Mouse (Mus musculus): Measurements from ENCODE around the gene Tmem44.
A peak's percentile ranks its signal among the peaks of the same experiment; 100 is the strongest.

Gene Tmem44

DNA sequence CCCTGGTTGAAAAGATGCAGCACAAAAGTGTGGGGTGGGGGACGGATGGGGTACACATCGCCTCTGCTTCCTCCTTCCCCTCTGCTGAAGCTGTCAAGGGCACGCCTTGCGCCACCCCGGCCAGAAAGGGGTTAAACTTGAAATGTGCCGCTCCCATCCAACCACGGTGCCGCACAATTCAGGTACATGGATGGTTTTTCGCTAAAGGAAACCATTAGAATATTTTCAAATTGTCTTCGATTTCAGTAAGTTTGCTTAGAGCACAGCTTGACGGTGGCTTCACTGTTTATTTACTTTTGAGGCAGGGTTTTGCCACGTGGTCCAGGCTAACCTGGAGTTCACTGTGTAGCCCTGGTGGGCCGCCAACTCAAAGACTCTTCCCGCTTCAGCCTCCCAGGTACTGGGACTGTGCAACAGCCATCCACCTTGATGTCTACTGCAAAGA lies at the start of gene Tmem44:
Gene Tmem44, minus strand, starts transcription at position 95 of the 445 bp plus-strand sequence.
- DNase-seq (ENCODE audit: low spot score in 2 of 2): no peak

DNA sequence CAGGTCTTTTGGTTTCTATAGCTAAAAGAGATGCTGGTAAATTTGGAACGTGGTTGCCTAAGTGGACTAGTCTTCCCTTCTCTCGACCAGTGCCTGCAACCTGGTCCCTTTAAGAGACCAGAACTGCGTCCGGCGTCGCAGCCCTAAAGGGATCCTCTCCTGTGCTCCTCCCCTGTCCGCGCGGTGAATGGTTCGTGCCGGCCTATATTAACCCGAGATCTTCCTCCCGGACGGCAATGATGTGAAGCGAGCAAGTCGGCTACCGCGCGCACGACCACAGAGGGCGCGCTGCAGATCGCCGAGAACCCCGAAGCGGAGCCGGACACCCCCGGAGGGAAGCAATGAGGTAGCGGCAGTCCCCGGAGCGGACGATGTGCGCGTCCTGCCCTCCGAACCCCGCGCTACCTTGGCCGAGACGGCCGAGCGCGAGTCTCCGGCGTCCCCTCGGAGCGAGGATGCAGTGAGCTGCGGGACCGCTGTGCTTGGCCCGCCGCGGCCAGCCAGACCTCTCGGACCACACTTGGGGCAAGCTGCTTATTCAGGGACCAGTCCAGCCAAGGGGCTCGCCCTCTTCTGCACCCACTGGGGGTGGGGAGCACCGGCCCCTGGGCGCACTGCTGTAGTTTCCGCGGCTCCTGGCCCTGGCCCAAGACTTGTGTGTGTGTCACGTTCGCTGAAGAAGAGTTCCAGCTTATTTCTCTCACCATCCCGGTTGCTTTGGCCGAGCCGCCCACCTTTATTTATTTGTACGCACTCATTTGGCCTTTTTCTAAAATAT lies 49.0 kb upstream of the Tmem44 start, which contains the start of gene Fam43a:
Gene Fam43a, plus strand, starts transcription at position 233 of the 778 bp plus-strand sequence.
- DNase-seq (ENCODE audit: low spot score in 2 of 2): peak; percentile 87 to 89

DNA sequence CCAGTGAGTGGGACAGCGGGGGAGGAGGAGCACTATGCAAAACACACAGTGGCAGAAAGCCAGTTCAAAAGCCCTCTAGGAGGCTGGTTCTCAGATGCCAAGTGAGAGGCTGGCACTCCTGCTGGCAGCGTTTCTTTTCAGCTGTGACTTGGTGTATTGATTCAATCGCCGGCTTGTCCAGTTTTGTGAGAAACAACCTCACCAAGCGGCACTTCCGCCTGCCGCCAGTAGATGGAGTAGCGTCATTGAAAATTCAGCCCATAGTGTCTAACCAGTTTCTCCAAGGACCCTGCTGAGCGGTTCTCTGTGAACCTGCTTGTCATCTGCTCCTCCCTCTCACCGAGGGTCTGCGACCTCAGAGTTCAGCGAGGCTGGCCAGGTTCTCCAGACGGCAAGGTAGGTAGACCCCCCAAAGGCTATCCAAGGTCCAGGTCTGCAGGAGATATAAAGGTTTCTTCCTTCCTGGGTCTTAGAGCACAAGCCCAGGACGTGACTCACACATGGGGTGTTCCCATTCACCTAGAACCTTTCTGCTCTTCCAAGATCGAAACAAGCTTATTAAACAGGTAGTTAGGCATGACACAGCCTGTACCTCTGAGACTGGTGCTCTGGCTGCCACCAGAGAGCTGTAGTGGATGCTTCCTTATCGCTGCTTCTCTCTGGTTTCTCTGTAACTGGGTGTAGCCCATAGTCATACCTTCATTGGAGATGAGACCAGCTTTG lies 46.5 kb upstream of the Tmem44 start:
- DNase-seq (ENCODE audit: low spot score in 2 of 2): peak; percentile 85 to 95

DNA sequence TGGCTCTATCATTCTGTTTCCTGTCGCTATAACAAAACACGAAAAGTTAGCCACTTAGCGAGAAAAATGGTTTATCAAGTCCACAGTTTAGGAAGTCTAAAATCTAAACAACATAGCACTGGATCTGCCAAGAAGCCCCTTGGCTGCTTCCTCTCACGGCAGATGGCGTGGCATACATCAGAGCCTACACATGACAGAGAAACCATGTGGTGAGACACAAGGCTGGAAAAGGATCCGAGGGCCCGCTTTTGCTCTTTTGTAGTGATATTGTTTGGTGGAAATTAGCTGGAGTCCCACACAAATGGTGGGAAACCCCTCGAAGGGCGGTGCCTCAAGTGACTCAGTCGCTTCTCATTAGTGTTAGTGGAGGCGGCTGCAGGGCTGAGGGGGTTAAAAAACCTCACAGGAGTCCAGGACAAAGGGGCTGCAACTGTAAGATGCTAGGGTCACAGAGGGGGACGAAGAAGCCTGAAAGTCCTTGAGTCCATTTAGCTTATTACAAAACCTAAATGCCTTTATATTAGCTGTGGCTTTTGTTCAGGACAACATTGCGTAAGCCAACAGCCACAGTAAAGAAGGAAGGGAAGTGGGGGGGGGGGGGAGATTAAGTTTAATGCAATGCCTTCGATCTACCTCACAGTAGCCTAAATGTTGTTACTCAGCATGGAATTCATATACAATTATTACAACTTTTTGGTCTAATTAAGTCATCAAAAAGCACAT lies 45.4 kb upstream of the Tmem44 start:
- DNase-seq (ENCODE audit: low spot score in 2 of 2): no peak

DNA sequence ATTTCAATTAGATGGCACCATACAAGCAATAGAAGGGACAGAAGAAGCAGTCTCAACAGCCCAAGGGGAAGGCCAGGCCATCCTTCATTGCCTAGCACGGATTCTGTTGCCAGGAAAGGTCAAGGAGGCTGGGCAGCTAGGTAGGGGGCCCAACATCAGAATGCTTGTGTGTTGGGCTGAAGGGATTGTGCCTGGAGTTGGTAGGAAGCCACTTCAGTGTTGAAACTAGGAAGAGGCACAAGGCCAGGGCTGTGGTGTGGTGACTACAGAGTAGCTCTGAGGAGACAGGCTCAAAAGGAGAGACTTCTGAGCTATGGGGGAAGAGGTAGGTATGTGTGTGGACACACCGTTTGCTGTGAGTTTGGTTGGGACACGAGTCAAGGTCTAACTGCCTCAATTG lies 44.7 kb upstream of the Tmem44 start:
- DNase-seq (ENCODE audit: low spot score in 2 of 2): no peak

DNA sequence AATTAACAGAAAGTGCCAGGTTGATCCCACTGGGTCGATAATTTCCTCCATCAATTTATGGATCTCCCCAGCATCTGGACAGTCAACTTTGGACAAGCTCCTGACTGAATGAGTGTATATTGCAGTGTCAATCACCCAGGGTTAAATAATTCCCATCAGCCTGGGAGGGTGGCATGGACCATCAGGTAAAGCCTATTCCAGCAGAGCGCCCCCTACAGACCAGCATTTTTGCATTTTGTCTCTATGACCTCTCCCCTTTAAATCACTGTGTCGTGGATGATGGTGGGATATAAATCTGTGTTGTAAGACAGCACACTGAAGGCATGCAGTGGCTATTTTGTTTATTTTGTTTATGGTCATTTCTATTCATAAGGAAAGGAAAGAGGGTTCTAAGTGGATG lies 41.3 kb upstream of the Tmem44 start:
- no peak for DNase-seq (ENCODE audit: low spot score in 2 of 2)

DNA sequence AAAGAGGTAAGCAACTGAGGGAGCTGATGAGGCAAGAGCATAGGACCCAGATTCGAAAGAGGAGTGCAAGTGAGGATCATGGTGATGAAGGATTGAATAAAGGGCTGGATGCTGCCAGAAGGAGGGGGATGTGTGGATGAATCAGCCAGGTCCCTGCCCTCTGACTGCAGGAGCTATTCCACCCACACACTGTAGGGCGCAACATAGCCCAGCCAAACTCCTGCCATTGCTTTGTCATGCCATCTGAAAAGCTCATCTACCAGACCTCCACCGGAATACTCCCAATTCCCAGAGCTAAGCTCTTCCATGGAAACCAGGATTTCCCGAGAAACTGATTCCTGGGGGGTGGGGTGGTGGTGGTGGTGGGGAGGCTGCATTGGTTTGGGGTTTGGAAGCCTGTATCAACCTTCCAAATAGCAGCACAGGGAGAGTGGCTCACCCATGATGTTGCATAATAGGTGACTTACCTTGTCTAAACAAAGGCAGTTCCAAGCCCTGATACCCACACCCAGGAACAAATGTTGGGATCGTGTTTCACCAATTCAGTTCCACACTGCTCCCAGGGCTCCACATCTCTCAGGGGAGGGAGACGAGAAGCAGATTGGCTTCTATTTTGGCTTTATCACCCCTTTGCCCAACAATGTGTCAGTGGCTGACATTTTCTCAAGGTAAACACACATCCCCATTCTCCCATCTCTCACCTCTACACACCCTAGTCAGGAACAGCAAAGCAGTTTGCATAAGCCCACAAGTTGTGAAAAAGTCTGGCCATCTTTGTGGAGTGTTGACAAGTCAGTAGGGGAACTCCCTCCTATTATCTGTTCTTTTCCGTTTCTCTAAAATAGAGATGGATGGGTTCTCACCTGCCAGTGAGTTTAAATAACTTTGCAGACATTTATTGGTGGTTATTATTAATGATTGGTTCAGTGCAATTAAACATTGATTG lies 39.9 kb upstream of the Tmem44 start:
- DNase-seq (ENCODE audit: low spot score in 2 of 2): no peak

DNA sequence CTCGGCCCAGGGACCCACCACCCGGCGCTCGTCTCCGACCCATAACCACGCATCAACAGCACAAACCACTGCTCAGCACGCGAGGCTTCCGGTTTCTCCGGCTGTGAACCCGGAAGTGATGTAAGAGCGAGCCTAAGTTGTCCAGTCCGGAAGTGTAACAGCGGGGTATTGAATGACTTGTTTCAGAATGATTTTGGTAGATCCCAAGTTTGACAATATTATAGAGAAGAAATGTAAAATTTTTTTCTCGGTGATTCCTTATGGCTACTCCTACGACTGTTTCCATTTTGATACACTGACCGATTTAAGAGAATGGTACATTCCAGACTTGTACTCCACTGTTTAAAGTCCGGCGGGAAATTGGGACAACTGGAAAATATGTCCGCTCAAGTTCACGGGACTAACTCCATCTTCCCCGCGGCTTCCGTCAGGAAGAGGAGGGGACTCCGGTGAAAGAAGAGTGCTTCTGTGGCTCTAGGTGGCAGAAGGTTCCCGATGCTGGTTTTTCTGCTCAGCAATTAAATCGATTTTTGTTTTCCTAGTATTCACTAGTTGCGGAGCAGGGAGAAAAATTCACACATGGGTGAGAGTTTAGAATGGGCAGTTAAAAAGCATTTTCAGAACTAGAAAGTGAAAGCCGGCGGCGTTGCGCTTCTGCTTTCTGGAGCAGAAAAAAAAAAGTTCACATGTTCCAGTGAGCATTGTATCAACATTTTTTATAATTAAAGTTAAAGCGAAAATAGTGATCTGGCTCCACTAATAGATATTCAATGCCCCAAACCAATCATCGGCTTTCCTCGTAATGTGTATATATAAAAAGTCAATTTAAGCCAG lies 37.1 kb upstream of the Tmem44 start, which contains the start of gene Lsg1:
Gene Lsg1, minus strand, starts transcription at position 99 of the 834 bp plus-strand sequence.
- peak; percentile 54 to 81 for DNase-seq (ENCODE audit: low spot score in 2 of 2)

DNA sequence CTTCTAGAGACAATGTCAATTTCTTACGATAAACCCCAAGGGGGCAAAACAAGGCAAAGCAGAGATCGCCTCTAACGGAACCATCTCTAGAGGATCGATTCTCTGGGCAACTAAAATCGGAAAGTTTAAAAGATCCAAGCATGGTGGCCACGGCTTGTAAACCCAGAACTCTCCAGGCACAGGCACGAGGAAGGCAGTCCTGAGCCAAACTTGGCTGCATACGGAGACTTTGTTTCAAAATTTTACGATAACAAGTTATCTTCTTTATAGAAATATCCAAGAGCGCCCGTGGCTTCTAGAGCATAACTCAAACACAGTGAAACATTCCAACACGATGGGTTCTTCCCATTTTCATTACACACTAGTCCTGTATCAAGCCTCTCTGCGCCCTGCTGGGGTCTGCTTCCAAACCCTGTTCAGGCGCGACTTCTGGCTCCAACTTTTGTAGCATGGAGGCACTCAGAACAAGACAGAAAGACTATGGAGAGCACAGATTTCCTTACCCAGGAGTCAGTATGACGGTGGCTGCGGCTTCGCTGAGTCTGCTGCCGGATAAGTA lies 36.4 kb upstream of the Tmem44 start:
- DNase-seq (ENCODE audit: low spot score in 2 of 2): no peak

DNA sequence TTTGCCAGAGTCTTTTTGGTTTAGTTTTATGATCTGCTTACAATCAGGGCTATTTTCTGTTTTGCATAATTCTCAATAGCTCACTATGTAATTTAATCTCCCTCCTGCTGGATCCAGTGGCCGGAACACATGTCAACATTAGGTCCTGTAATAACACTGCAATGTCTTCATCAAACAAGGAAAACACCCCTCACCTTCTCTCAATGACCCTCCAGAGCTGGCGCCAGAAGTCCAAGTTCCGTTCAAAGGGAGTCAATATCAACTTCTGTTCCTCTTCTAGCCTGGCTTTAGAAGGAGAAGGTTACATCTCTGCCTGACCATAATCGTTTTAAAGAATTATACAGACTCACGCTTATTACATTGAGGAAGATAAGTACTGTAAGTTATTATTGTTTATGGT lies 30.1 kb upstream of the Tmem44 start:
- DNase-seq (ENCODE audit: low spot score in 2 of 2): no peak

DNA sequence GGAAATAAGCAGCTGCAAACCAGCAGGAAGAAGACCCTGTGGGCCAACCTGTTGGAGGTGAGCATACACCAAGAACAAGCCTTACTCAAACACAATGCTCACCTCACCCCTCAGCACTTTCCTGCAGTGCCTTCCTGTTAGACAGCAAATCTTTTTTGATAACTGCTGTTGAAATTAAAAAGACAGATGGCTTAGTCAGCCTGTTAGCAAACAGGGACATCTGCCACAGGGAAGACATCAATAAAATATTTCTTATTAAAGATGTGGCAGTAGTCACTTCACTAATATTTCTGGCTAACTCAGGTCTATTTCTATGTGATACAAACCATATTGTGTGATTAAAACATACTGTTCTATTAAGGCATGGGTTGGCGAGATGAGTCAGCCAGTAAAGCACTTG lies 25.8 kb upstream of the Tmem44 start:
- no peak for DNase-seq (ENCODE audit: low spot score in 2 of 2)

DNA sequence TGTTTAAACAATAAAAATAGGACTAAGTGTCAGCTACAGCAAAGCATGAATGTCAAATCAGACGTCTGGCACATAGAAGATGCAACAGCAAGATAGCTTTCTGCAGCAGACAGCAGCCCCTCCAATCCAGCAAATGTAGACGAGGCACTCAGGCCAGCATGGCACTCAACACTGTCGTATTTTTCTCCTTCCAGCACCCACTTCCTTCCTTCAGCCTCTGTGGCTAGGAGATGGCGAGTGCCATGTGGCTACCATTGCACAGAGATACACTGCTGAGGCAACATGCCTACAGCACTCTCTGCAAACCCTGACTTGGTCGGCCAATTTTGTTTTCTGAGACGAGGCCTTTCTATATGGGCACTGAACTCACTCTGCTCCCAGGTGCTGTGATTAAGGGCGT lies 25.2 kb upstream of the Tmem44 start:
- no peak for DNase-seq (ENCODE audit: low spot score in 2 of 2)

DNA sequence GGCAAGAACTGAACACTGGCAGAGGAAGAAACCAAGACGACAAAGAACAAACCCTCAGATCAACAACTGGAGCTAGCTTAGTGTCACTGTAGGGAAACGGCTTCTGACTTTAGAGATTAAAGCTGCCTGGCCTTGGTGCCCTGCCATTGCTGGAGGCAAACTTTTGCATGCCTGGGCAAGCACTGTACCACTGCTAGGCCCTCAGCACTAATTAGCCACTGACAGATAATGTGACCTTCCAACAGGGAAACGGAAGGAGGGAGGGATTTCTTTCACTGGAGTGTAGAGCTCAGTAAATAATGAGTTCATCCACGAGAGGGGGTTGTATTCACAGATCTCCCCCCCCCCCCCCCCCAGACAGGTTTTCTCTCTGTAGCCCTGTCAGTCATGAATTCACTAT lies 21.6 kb upstream of the Tmem44 start:
- no peak for DNase-seq (ENCODE audit: low spot score in 2 of 2)

DNA sequence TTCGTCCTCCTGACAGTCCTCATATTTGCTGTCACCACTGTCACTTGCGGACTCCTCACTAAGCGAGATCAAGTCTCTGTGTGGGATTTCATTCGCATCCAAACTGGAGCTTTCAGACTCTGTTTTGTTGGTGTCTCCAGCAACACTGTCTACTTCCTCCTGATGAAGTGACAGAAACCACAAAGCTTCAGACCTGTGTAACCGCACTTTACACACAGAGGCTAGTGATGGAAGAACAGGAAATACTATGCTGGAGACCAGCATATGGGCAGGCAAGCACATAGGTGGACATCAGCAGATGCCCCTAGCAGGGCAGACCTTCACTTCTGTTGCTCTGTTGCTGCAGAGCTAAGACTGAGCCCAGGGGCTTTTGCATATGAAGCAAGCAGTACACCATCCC lies 20.7 kb upstream of the Tmem44 start:
- DNase-seq (ENCODE audit: low spot score in 2 of 2): no peak

DNA sequence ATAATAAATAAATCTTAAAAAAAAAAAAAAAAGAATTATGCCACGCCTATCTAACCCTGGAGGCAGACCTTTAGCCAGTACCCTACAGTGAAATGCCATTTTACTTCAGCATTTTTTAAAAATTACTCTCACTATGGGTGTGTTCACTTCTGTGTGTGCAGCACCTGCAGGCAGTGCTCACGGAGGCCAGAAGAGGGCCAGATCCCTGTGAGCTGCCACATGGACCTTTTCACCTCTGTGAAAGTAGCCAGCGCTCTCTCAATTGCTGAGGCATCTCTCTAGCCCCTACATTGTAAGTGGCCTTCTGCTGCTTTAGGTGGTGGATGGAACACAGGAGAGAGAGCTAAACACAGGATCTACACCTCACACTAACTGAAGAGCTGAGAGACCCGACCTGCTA lies 19.5 kb upstream of the Tmem44 start:
- DNase-seq (ENCODE audit: low spot score in 2 of 2): no peak

DNA sequence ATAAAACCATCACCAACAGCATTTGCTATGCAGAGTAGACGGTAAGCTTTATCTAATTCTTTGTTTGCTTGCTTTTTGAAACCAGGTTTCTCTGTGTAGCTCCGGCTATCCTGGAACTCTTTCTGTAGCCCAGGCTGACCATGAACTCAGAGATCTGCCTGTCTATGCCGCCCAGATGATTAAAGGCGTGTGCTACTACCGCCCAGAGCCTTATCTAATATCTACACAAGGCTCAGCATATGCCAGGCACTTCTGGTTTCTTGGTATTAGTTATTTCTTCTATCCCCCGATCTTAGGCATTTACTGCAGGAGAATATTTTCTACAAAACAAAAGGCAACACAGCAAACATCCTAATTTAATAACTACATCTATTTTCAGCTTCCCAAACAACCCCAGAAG lies 15.0 kb upstream of the Tmem44 start:
- DNase-seq (ENCODE audit: low spot score in 2 of 2): no peak

DNA sequence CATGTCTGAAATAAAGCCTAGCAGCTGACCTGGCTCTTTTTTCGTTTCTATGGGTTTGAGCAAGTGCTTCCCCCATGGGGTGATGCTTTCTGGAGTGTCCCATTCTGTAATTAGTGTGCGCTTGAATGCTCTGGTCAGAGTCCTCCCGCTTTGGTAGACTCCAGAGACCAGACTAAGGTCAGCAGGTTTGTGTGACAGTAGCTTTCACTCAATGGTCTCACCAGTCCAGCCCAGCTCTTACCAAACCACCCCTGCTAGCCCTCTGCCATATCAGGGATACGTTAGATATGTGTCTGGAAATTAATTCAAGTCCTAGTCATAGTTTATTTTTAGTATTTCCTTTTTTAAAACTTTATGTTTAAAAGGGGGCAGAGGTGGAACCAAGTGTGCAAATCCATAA lies 10.0 kb upstream of the Tmem44 start:
- DNase-seq (ENCODE audit: low spot score in 2 of 2): no peak

DNA sequence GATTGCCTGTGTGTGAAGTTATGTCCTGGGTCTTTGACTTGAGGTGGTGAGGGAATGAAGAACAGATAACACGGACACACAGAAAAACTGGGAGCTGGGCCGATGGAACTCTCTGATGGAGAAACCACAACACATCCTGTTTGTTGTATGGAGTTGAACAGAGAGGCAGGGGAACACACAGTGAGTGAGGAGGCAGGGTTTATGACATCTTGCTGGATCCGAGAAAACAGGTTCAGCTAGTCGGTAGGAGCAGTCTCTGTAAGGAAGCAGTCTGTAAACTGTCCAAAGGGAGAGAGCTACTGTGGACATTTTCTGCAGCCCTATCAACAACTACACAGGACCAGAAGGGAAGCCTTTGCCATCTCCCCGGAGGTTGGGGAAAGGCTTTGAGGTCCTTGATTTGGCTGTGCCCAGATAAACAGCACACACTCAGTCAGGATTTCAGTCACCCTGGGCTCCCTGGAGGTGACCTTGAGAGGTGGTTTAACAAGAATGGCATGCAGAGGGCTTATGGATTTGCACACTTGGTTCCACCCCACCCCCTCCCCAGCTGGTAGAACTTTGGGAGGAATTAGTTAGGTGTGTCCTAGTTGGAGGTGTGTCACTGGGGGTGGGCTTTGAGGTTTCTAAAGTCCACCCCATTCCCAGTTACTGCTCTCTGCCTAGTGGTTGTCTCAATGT lies 8.8 kb upstream of the Tmem44 start:
- DNase-seq (ENCODE audit: low spot score in 2 of 2): no peak

DNA sequence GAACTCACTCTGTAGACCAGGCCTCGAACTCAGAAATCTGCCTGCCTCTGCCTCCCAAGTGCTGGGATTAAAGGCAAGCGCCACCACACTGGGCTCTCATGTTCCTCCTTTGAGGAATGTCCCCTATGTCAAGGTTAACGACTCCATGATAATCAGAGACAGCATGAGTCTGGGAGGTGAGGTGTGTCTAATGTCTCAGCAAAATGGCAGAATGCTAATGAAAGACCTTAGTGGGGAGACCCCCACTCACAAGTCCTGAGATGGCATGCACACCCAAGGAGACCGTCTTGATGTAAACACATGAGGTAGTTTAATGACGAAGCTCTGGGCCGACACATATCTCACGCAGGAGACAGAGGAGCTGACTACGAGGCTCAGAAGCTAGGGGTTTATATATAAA lies 3.5 kb upstream of the Tmem44 start:
- no peak for DNase-seq (ENCODE audit: low spot score in 2 of 2)

Measured in urinary bladder, adult 18-20 months (tissue).